Mouse (Mus musculus): ENCODE measurements around the gene Prickle2. TPM values are rescaled to one million over a fixed set of nuclear protein-coding genes. Genes with fewer than 3 reads are reported as not detected.
A peak's percentile ranks its signal among the peaks of the same experiment; 100 is the strongest.

The Prickle2 gene
- 10 to 100 TPM; 11.4 to 12.7 TPM for total RNA-seq (2021)
- long read RNA-seq, experiment 1, partial matches to known transcripts, result 0 of 2 reads
- long read RNA-seq, experiment 1, other reads (novel, unspliced or antisense), result 2 of 2 reads
- long read RNA-seq, experiment 2, partial matches to known transcripts, result 1 of 4 reads
- long read RNA-seq, experiment 2, other reads (novel, unspliced or antisense), result 3 of 4 reads

GRCm38 (mm10) chr6:92706145-92706466, at the start of gene Prickle2:
TSS of gene Prickle2 (minus strand) at chr6:92706155.
- peak; percentile 65 to 77 for DNase-seq (ENCODE audit: low spot score in 2 of 2)

- no peak for DNase-seq (ENCODE audit: low spot score in 2 of 2)
Measured at GRCm38 (mm10) chr6:92752737-92753136, 46.8 kb upstream of the Prickle2 start.

GRCm38 (mm10) chr6:92749420-92749819, 43.5 kb upstream of the Prickle2 start:
- DNase-seq (ENCODE audit: low spot score in 2 of 2), result no peak

DNA sequence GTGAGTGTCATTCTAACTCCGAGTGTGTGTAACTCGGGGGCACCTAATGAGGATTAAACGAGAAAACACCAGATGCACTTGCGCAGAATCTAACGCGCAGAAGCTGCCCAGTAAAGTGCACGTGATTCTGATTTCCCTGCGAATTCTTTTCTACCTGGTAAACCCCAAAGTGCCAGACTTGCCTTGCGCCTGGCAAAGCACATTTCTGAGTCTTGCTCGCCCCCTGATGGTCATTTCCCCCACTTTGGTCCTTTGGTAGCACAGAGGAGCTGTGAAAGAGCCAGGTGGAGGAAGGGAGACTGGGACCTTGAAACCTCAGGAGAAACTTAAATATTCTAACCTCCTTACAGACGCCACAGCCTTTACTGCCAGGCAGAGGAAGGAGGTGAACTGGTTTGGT, 37.6 kb upstream of the Prickle2 start:
- peak in 1 of 2 experiments; percentile 52 for DNase-seq (ENCODE audit: low spot score in 2 of 2)

- no peak for DNase-seq (ENCODE audit: low spot score in 2 of 2)
Measured at GRCm38 (mm10) chr6:92737116-92737515, 31.2 kb upstream of the Prickle2 start.

DNA sequence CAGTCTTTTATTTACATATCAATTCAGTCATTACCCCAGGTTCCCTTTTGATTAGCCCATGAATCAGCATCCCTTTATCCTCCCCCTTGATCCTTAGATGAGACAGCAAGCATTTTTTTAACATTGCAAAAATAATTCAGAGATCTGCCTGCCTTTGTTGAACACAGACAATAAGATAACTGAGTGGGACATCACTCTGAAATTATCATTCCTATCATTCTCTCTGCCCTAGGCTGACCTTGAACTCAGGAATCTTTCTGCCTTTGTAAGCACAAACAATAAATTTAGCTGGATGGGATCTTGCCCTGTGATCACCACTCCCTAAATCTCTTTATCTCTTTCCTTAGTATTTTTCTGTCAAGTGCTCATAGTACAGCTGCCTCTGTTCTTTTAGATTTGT, 27.7 kb upstream of the Prickle2 start:
- DNase-seq (ENCODE audit: low spot score in 2 of 2), result no peak

DNA sequence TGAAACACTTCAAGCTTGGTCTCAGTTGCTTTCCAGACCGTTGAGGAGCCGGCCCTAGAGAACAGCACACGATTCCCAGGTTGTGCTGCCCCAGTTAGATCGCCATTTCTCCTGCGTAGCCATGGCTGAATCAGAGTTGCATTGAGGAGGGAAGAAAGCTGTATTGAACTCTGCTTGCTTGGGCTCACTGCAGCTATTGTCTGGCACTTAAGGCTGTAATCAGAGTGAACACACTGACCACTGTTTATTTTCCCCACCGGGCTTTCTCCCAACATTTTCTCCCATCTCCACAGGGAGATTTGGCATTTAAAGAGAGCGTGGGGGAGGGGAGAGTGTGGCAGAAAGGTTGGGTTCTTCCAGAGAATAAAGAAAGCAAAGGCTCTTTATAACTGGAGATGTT, 22.6 kb upstream of the Prickle2 start:
- no peak for DNase-seq (ENCODE audit: low spot score in 2 of 2)

GRCm38 (mm10) chr6:92728084-92728483, 22.1 kb upstream of the Prickle2 start:
- peak; percentile 75 to 89 for DNase-seq (ENCODE audit: low spot score in 2 of 2)

- DNase-seq (ENCODE audit: low spot score in 2 of 2), result no peak
Measured at GRCm38 (mm10) chr6:92727351-92727986, 21.5 kb upstream of the Prickle2 start.

DNA sequence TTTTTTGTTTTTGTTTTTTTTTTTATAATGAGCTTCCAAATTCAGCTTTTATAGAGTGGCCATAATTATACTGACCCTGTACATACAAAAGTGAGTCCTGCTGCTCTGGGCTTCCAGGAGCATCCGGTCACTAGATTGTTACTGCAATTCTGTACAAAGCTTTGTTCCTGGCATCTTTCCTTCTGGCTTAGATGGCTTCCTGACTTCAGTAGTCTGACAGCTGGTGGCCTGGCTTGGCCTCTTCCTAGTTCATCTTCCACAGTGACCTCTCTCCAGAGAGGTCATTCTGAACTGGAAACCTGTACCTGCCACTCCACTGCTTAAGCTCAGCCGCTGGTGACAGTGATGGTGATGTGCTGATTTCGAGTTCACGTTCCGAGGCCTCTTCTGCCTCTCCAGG, 20.2 kb upstream of the Prickle2 start:
- no peak for DNase-seq (ENCODE audit: low spot score in 2 of 2)

- no peak for DNase-seq (ENCODE audit: low spot score in 2 of 2)
Measured at GRCm38 (mm10) chr6:92724394-92724793, 18.4 kb upstream of the Prickle2 start.

GRCm38 (mm10) chr6:92715806-92716205, 9.9 kb upstream of the Prickle2 start:
- DNase-seq (ENCODE audit: low spot score in 2 of 2), result no peak

DNA sequence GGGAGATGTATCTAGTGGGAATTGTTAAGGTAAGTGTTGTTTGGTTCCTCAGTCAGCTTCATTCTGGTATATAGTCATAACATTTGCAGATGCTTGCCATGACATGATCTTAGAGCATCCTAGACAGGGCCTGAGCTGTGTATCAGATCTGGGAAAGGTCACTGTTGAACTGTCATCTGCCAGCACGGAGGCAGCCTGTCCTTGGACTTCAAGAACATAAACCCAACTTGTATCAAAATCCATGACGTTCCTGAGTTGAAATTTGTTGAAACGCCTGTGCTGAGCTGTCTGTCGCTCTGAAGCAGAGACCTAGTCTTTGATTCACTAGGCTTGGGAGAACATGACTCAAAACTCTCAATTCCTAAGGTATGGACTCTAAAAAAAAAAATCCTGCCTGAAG, 8.8 kb upstream of the Prickle2 start:
- DNase-seq (ENCODE audit: low spot score in 2 of 2), result no peak

- DNase-seq (ENCODE audit: low spot score in 2 of 2), result no peak
Measured at GRCm38 (mm10) chr6:92708137-92708536, 2.2 kb upstream of the Prickle2 start.

DNA sequence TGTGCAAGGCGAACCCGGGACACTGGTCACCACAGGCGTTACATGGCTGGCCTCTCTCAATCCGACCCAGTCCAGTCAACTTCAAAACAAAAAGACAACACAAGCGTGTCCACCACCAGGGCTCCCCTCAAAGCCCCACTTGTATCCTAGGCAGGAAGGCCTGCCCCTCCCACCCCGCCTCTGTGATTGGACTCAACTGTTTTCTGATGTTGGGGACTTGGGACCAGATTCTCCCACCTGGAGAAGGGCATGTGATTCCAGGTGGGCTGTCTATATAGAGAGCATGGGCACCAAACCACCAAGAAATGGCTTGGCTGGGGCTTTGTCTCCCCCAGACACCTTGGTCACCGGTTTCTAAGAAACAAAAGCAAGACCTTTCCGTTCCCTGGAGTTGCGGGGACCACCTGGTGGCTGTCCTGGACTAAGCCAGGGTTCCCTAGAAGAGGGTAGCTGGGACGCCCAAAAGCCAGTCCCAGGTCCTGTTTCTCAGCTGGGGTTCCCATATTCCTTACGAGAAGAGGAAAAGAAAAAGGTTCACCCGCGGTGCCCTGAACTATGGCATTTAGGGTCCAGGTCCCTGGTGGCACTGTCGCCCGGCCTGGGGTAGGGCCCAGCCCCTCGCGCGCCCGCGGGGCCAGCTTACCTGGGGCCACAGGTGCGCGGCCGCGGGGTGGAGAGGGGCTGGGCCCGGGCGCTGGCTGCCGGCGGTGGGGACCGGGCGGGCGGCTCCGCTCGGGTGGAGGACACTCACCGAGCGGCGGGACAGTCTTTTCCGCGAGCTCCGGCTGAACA, 406 bp downstream of the Prickle2 start:
- peak in 1 of 2 experiments; percentile 19 for DNase-seq (ENCODE audit: low spot score in 2 of 2)

DNA sequence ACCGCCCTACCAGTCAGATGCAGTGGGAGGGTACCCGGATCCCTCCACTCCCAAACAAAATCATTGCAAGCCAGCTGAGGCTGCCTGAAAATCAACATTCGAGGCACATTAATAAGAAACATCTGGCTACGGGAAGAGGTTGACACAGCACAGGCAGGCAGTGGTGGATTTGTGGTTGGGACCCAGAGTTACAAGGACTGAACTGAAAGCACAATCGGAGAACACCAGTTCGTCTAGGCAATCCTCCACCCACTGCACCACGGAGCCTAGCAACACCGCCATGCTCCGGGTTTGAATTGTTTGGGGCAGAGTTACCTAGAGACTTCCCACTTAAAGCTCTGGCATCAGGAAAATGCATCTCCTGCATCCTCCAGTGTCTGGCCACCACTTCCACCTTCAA, 1.1 kb downstream of the Prickle2 start:
- DNase-seq (ENCODE audit: low spot score in 2 of 2), result no peak

GRCm38 (mm10) chr6:92699491-92700209, 6.3 kb downstream of the Prickle2 start:
- no peak for DNase-seq (ENCODE audit: low spot score in 2 of 2)

- DNase-seq (ENCODE audit: low spot score in 2 of 2), result no peak
Measured at GRCm38 (mm10) chr6:92697807-92698206, 8.1 kb downstream of the Prickle2 start.

- DNase-seq (ENCODE audit: low spot score in 2 of 2), result no peak
Measured at GRCm38 (mm10) chr6:92687317-92687716, 18.6 kb downstream of the Prickle2 start.

DNA sequence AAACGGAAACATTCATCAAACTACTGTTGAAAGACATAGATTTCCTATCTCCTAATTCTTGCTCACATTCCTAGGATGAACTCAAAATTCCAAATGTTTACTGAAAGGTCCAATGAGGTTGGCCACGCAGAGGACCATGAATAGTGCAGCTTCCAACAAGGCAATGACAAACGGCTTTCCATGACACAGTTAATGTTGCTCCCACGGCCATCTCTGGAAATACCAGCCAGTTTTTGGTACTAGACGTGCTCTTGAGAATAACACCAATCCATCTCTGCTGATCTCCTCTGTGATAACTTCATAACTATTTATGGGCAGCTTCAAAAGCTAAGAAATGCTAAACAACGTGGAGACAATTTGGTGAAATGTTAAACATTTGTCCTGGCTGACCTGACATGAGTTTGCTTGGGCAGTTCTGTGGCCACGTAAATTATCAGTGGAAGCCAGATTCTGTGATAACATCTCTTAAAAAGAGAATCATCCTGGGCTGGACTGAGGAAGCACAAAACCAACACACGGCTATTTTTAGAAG, 31.5 kb downstream of the Prickle2 start:
- no peak for DNase-seq (ENCODE audit: low spot score in 2 of 2)

GRCm38 (mm10) chr6:92670518-92671147, 35.3 kb downstream of the Prickle2 start:
- DNase-seq (ENCODE audit: low spot score in 2 of 2), result no peak

Measured in gastrocnemius, postnatal 4 days (tissue).